Mouse (Mus musculus): Measurements from ENCODE around the gene Maml1. TPM values are rescaled to one million over a fixed set of nuclear protein-coding genes. Genes with fewer than 3 reads are reported as not detected.

Gene Maml1
- polyA plus RNA-seq, 1 experiment, result 35.3 TPM

DNA sequence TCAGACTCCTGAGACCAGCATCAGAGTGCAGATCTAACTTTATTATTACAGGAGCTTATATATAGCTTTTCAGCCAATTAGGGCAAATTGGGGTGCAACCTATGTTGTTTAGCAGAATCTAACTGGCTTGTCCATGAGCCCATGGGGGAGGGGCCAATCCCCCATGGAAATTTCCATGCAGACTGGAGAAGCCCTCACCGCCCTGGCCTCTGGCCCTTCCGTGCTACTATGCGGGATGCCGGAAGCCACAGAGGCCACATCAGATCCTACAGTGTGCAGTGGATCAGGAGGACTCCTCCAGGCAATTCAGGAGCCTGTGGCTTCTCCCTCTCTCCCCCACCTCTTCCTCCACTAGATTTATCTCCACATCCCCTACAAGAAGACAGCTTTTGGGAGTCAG, 74.3 kb downstream of the Maml1 start:
- no peak for TF ChIP-seq POLR2A (IDR thresholded peaks at IDR 0.05; ENCODE audit: control insufficient read depth, extremely low read depth, insufficient read depth, low read length, poor library complexity)
- TF ChIP-seq CTCF (IDR thresholded peaks at IDR 0.05; ENCODE audit: borderline replicate concordance, control insufficient read depth, extremely low read depth, insufficient read depth, low read length, poor library complexity), result no peak
- H3K36me3 ChIP-seq (ENCODE audit: control insufficient read depth, insufficient read depth, low read length), result no peaks in the 10 kb centered on the region
- 96% methylated on average over 4 of the region's 4 CpGs for whole genome bisulfite sequencing
- H3K4me3 ChIP-seq (ENCODE audit: control insufficient read depth, insufficient read depth, low read length), result no peak overlapping the region
- H3K27ac ChIP-seq (ENCODE audit: control insufficient read depth, insufficient read depth, low read length), result no peak overlapping the region
- no peaks in the 10 kb centered on the region for H3K27me3 ChIP-seq (ENCODE audit: control insufficient read depth, insufficient read depth, low read length)
- H3K4me1 ChIP-seq (replicated peaks; ENCODE audit: control insufficient read depth, insufficient read depth, low read length), result no peaks in the 10 kb centered on the region
- no peak for DNase-seq

DNA sequence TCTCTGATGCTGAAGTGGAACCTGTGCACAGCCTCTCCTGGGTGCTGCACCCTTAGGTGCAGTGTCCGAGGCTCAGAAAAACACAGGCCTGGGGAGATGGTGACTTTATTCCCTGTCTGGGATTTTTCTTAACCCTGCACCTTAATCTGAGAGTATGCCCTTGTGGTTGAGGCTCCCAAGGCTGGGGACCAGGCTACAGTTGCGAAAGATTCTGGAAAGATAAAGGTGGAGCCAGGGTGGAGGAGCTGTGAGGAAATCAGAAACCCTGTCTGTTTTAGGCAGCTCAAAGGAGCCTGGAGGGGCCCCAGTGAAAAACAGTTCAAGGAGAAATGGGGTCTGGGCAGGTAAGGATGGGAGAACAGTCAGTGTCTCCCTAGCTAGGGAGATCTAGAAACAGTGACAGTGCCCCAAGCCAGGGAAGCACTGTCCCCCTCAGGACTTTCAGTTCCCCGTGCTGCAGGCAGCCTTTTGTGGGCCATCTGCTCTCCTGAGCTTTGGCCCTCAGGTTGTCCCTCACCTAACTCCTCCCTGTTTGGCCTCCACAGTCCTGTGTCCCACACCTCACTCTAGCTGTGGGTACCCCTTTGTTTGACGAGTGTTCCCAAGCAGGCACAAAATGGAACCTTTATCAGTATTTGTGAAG, 75.3 kb downstream of the Maml1 start:
- no peaks in the 10 kb centered on the region for H3K27me3 ChIP-seq (ENCODE audit: control insufficient read depth, insufficient read depth, low read length)
- no peak for DNase-seq
- H3K4me1 ChIP-seq (replicated peaks; ENCODE audit: control insufficient read depth, insufficient read depth, low read length), result no peaks in the 10 kb centered on the region
- no peak overlapping the region for H3K4me3 ChIP-seq (ENCODE audit: control insufficient read depth, insufficient read depth, low read length)
- no peak overlapping the region for H3K27ac ChIP-seq (ENCODE audit: control insufficient read depth, insufficient read depth, low read length)
- TF ChIP-seq POLR2A (IDR thresholded peaks at IDR 0.05; ENCODE audit: control insufficient read depth, extremely low read depth, insufficient read depth, low read length, poor library complexity), result no peak
- TF ChIP-seq CTCF (IDR thresholded peaks at IDR 0.05; ENCODE audit: borderline replicate concordance, control insufficient read depth, extremely low read depth, insufficient read depth, low read length, poor library complexity), result no peak
- 93% methylated on average over 4 of the region's 4 CpGs for WGBS
- no peaks in the 10 kb centered on the region for H3K36me3 ChIP-seq (ENCODE audit: control insufficient read depth, insufficient read depth, low read length)

- no peaks in the 10 kb centered on the region for H3K27me3 ChIP-seq (ENCODE audit: control insufficient read depth, insufficient read depth, low read length)
- no peaks in the 10 kb centered on the region for H3K36me3 ChIP-seq (ENCODE audit: control insufficient read depth, insufficient read depth, low read length)
- TF ChIP-seq CTCF (IDR thresholded peaks at IDR 0.05; ENCODE audit: borderline replicate concordance, control insufficient read depth, extremely low read depth, insufficient read depth, low read length, poor library complexity) (no peak), POLR2A (IDR thresholded peaks at IDR 0.05; ENCODE audit: control insufficient read depth, extremely low read depth, insufficient read depth, low read length, poor library complexity) (no peak)
- no peak overlapping the region for H3K27ac ChIP-seq (ENCODE audit: control insufficient read depth, insufficient read depth, low read length)
- no peak for DNase-seq
- WGBS, result 95% methylated on average over 9 of the region's 9 CpGs
- no peak overlapping the region for H3K4me3 ChIP-seq (ENCODE audit: control insufficient read depth, insufficient read depth, low read length)
- H3K4me1 ChIP-seq (replicated peaks; ENCODE audit: control insufficient read depth, insufficient read depth, low read length), result peaks cover 7% of the 10 kb centered on the region
Observed at GRCm38 (mm10) chr11:50215633-50216032, 76.5 kb downstream of the Maml1 start.

- WGBS, result 95% methylated on average over 6 of the region's 6 CpGs
- DNase-seq, result no peak
Observed at GRCm38 (mm10) chr11:50214631-50215030, 77.5 kb downstream of the Maml1 start.

DNA sequence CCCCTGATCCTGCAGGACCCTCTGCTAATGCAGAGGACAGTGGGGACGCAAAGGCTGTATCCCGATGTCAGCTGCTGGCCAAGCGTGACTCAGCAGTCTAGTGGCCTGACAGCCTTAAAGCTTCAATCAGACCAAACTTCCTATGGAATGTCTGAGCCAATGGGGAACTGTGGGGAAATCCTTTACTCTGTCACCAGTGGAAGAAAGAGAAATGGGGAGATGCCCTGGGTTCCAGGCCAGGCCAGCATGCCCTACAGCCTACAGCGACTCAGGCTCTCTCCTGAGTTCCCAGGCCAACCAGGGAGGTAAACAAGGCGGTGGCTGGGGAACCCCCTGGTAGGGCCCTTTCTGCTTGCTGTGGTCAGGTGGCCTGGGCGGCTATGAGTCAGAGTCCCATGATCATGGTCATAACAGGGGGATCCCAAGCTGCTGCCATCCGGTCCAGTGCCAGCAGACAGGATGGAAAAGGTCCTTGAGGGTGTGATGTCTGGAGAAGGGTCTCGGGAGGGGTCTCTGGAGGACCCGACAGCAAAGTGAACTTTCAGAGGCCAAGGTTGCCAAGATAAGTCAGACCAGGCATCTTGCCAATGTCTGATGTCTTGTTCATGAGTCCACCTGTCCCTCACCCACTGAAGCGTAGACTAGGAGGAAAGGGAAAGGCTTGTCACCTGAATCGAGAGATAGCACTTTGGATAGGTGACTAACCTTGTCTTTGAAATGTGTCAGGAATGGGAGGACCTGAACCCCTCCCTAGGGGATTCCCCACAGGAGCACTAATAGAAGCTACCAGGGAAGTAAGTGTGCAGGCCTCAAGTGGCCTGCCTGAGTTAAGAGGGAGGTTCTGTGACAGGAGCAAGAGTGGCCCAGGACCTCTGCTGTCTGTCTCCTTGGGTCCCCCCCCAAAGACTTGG, 79.0 kb downstream of the Maml1 start:
- H3K27ac ChIP-seq (ENCODE audit: control insufficient read depth, insufficient read depth, low read length), result no peak overlapping the region
- no peaks in the 10 kb centered on the region for H3K27me3 ChIP-seq (ENCODE audit: control insufficient read depth, insufficient read depth, low read length)
- H3K36me3 ChIP-seq (ENCODE audit: control insufficient read depth, insufficient read depth, low read length), result no peaks in the 10 kb centered on the region
- TF ChIP-seq POLR2A (IDR thresholded peaks at IDR 0.05; ENCODE audit: control insufficient read depth, extremely low read depth, insufficient read depth, low read length, poor library complexity) (no peak), CTCF (IDR thresholded peaks at IDR 0.05; ENCODE audit: borderline replicate concordance, control insufficient read depth, extremely low read depth, insufficient read depth, low read length, poor library complexity) (no peak)
- peaks cover 7% of the 10 kb centered on the region for H3K4me1 ChIP-seq (replicated peaks; ENCODE audit: control insufficient read depth, insufficient read depth, low read length)
- H3K4me3 ChIP-seq (ENCODE audit: control insufficient read depth, insufficient read depth, low read length), result no peak overlapping the region
- 86% methylated on average over 11 of the region's 11 CpGs for WGBS
- no peak for DNase-seq

More at GRCm38 (mm10) chr11:50214631-50215030, 77.5 kb downstream of the Maml1 start:
- TF ChIP-seq CTCF (IDR thresholded peaks at IDR 0.05; ENCODE audit: borderline replicate concordance, control insufficient read depth, extremely low read depth, insufficient read depth, low read length, poor library complexity), result no peak
- no peak for TF ChIP-seq POLR2A (IDR thresholded peaks at IDR 0.05; ENCODE audit: control insufficient read depth, extremely low read depth, insufficient read depth, low read length, poor library complexity)
- peaks cover 7% of the 10 kb centered on the region for H3K4me1 ChIP-seq (replicated peaks; ENCODE audit: control insufficient read depth, insufficient read depth, low read length)
- no peaks in the 10 kb centered on the region for H3K27me3 ChIP-seq (ENCODE audit: control insufficient read depth, insufficient read depth, low read length)
- no peaks in the 10 kb centered on the region for H3K36me3 ChIP-seq (ENCODE audit: control insufficient read depth, insufficient read depth, low read length)
- no peak overlapping the region for H3K4me3 ChIP-seq (ENCODE audit: control insufficient read depth, insufficient read depth, low read length)
- H3K27ac ChIP-seq (ENCODE audit: control insufficient read depth, insufficient read depth, low read length), result no peak overlapping the region

DNA sequence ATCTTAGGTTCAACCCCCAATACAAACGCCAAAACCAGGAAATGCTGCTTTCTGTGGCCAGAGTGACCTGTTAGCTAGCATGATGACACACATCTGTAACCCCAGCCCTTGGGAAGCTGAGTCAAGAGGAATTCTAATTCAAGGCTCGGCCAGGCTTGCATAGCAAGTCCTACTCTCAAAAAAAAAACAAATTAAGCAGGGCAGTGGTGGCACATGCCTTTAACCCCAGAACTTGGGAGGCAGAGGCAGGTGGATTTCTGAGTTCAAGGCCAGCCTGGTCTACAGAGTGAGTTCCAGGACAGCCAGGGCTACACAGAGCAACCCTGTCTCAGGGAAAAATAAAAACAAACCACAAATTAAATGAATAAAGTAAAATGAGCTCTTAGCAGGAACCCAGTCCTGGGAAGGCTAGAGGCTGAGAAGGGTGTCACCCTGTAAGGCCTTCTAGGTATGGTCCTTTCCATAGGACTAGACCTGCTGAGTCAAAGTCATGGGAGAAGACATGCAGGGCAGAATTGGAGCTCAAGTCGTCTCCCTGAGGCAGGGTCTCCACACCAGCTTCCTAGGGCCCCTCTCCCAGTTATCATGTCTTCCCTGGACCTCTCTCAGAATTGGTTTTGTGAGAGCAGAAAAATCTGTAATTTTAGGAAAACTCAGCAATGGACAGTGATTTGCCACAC, 79.9 kb downstream of the Maml1 start:
- Histone ChIP-seq H3K36me3 (ENCODE audit: control insufficient read depth, insufficient read depth, low read length) (0 out of 2 replicates have a peak, but pooled peaks cover 3% of the 10 kb centered on the region), H3K4me1 (replicated peaks; ENCODE audit: control insufficient read depth, insufficient read depth, low read length) (peaks cover 7% of the 10 kb centered on the region), H3K4me3 (ENCODE audit: control insufficient read depth, insufficient read depth, low read length) (no peak overlapping the region), H3K27ac (ENCODE audit: control insufficient read depth, insufficient read depth, low read length) (no peak overlapping the region), H3K27me3 (ENCODE audit: control insufficient read depth, insufficient read depth, low read length) (no peaks in the 10 kb centered on the region)
- no peak for DNase-seq
- WGBS, result 84% methylated on average over 3 of the region's 3 CpGs
- TF ChIP-seq CTCF (IDR thresholded peaks at IDR 0.05; ENCODE audit: borderline replicate concordance, control insufficient read depth, extremely low read depth, insufficient read depth, low read length, poor library complexity), result no peak
- TF ChIP-seq POLR2A (IDR thresholded peaks at IDR 0.05; ENCODE audit: control insufficient read depth, extremely low read depth, insufficient read depth, low read length, poor library complexity), result no peak

Data from thymus, adult 2 months (tissue).